Mouse (Mus musculus): ENCODE data around the gene Ric8a.
"Not testable (repeated sequence)": the region's sequence is repeated elsewhere in the genome, so short reads cannot be mapped to it uniquely, and the experiment has no call there.

The Ric8a gene

GRCm38 (mm10) chr7:140882469-140882803 is 25.7 kb downstream of the Ric8a start:
- no peak for DNase-seq (ENCODE audit: extremely low spot score, low spot score)

- not testable (repeated sequence) for DNase-seq (ENCODE audit: extremely low spot score, low spot score)
Measured at GRCm38 (mm10) chr7:140890636-140891035, 33.9 kb downstream of the Ric8a start.

- DNase-seq (ENCODE audit: extremely low spot score, low spot score): no peak
Measured at GRCm38 (mm10) chr7:140894031-140894430, 37.3 kb downstream of the Ric8a start.

GRCm38 (mm10) chr7:140894611-140895010 is 37.9 kb downstream of the Ric8a start:
- no peak for DNase-seq (ENCODE audit: extremely low spot score, low spot score)

GRCm38 (mm10) chr7:140897863-140898262 is 41.1 kb downstream of the Ric8a start:
- no peak for DNase-seq (ENCODE audit: extremely low spot score, low spot score)

- no peak for DNase-seq (ENCODE audit: extremely low spot score, low spot score)
Measured at GRCm38 (mm10) chr7:140899121-140899520, 42.4 kb downstream of the Ric8a start.

GRCm38 (mm10) chr7:140900220-140900619 is 43.5 kb downstream of the Ric8a start, which contains the start of gene Cox8b:
Gene Cox8b, minus strand, starts transcription at chr7:140900446.
- DNase-seq (ENCODE audit: extremely low spot score, low spot score): no peak

GRCm38 (mm10) chr7:140902036-140902875 is 45.5 kb downstream of the Ric8a start:
- DNase-seq (ENCODE audit: extremely low spot score, low spot score): no peak

GRCm38 (mm10) chr7:140903212-140903611 is 46.5 kb downstream of the Ric8a start:
- peak; percentile 89 for DNase-seq (ENCODE audit: extremely low spot score, low spot score)

GRCm38 (mm10) chr7:140905642-140906081 is 48.9 kb downstream of the Ric8a start:
- no peak for DNase-seq (ENCODE audit: extremely low spot score, low spot score)

- no peak for DNase-seq (ENCODE audit: extremely low spot score, low spot score)
Measured at GRCm38 (mm10) chr7:140907131-140907530, 50.4 kb downstream of the Ric8a start.

GRCm38 (mm10) chr7:140907697-140908096 is 50.9 kb downstream of the Ric8a start:
- DNase-seq (ENCODE audit: extremely low spot score, low spot score): no peak

GRCm38 (mm10) chr7:140908181-140908580 is 51.4 kb downstream of the Ric8a start:
- DNase-seq (ENCODE audit: extremely low spot score, low spot score): no peak

GRCm38 (mm10) chr7:140908634-140909107 is 51.9 kb downstream of the Ric8a start:
- peak; percentile 85 for DNase-seq (ENCODE audit: extremely low spot score, low spot score)

GRCm38 (mm10) chr7:140912293-140912692 is 55.5 kb downstream of the Ric8a start:
- no peak for DNase-seq (ENCODE audit: extremely low spot score, low spot score)

GRCm38 (mm10) chr7:140912846-140913482 is 56.2 kb downstream of the Ric8a start:
- DNase-seq (ENCODE audit: extremely low spot score, low spot score): no peak

Measured in neural tube, embryonic 10.5 days (tissue).